Mouse (Mus musculus) B cell, adult 67 days (primary cell): ENCODE measurements around the gene Gja3. TPM values are rescaled to one million over a fixed set of nuclear protein-coding genes. Genes with fewer than 3 reads are reported as not detected.

Experiments used
- total RNA-seq, 2 experiments: library from RNA; stranded (reverse); gene quantifications; 4 replicates each; pipeline ENCODE4 v1.2.4; 2023

Gja3 gene
- total RNA-seq = not detected

DNA sequence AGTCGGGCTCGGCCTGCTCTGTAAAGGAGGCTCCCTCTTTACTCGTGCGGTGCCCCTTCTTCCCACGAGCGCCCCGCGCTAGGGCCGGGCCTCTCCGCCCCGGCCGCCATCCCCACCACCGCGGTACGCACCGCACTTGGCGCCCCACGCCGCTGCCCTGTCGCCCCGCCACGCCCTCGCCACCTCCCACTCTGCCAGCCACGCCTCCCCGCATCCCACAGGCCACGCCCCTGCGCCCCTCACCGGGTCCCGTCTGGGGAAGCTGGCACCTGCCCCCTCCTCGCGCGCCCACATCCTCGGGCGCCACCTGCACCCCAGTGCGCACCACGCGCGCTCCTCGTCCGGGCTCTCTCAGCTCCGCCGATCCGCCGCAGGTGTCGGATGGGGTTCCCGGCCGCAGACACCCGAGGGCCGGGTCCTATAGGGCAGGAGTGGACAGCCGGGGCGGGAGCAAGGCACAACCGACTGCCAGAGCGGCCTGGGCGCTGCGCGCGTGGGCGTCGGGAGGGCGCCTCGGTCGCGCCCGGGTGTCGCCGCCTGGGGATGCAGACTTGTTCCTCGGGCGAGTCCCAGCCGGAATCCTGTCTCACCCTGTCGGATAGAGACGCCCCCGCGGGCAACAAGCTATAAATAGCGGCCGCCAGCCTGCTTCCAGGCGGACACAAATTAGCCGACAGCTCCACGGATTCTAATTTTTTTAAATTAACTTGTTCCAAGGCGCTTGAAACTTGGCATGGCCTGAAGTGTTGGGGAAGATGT, at the start of gene Gja3:
TSS of gene Gja3 (minus strand) at position 538 of the 759 bp plus-strand sequence.

DNA sequence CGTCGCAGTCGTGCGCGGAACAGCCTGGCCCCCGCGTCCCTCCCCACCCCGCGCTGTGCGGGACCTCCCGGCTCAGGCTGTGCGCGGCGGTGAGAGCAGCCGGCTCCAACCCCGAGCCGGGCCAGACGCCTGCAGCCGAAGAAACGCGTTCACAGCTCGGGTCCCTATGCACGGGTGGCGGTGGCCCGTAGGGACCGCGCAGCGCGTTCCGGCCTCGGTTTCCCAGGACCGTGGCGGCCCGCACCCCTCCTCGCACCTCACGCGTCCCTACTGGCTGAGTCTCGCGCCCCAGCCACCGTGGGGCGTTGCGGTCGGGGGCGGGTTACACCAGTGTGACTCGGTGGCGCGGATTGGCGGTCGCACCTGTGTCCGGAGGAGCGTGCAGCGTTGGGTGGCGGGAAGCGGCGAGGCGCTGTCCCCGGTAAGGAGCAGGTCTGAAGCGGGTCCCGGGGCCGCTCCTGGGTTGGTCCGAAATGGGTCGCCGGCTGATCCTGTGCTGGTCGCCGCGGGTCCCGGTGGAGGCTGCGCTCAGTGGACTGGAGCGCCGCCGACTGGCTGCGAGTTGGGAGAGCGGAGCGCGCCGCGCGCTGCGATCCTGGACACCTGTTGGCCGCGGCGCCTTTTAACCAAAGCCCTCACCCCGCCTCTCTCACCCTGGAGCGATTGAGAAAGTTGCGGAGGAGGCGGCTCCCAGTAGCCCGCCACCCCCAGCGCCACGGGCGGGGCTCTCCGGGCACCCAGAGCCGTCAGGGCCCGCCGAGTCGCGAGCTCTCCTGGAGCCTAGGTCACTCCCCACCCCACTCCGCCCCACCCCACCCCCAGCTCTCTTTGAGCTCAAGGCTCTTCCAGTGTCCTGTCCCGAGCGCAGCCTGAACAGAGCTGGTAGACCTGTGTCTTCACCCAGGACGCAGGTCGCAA, 46.5 kb upstream of the Gja3 start, which contains the start of gene Gjb2:
TSS of gene Gjb2 (minus strand) at position 597 of the 918 bp plus-strand sequence.

Other genes starting within 250 kb of the Gja3 start
- 10 to 100 TPM; 83.9 to 85.3 TPM for gene Zmym5, start 246.4 kb downstream of the Gja3 start, total RNA-seq
- 100 to 1,000 TPM; 135 to 144 TPM for gene Zmym2, start 171.4 kb downstream of the Gja3 start, total RNA-seq
- not detected for gene Gjb2, start 46.6 kb upstream of the Gja3 start, total RNA-seq
- gene Gm4491, start 57.8 kb upstream of the Gja3 start, total RNA-seq = not detected
- gene Gjb6, start 75.5 kb upstream of the Gja3 start, total RNA-seq = not detected